Mouse (Mus musculus): ENCODE results near the gene Atxn7l3.

The Atxn7l3 gene

DNA sequence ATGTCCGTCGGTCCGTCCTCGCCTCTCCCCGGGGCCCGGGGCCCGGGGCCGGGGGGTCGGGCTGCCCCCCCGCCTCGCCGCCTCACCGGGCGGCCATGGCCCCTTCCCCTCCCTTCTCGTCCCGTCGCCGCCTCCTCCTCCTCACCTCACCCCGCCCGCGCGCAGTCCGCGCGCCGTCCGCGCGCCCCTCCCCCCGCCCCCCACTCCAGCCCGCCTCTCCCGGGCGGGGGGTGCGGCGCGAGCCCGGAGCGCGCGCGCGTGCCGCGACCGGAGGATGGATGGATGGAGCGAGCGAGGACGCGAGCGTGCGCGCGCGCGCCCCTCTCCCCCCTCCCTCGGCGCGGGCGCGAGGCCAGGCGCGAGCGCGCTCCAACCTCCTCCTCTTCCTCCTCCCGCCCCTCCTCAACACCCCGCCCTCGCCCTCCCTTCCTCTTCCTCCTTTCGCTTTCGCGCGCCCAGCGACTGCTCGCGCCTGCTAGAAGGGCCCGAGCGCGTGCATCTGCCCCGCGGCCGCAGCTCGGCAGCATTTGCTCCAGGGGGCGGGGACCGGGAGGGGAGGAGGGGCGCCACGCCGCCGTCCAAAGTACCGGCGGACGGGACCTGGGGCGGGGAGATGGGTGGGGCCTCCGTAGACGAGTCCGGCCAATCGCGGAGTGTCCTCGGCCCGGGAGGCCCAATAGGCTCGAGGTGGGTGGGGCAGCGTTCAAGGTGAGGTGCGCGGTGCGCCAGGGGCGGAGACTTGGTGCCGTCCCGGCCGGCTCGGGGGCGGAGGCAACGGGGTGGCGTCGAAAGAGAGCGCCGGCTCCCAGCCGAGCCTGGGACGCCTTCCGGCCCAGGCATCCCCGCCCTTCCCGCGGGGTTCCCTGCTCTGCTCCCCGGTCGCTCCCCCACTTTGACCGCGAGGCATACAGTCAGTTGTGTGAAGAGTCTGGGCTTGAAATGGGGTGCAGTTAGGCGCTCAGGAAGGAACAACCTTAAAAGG is at the start of gene Atxn7l3:
Atxn7l3 (minus strand) TSS at position 141 of the 982 bp plus-strand sequence.
- DNase-seq (ENCODE audit: low spot score) = peak; percentile 98

GRCm38 (mm10) chr11:102344458-102344857 is 48.0 kb upstream of the Atxn7l3 start:
- DNase-seq (ENCODE audit: low spot score) = no peak

- DNase-seq (ENCODE audit: low spot score) = no peak
Observed at GRCm38 (mm10) chr11:102342742-102343141, 46.3 kb upstream of the Atxn7l3 start.

GRCm38 (mm10) chr11:102341101-102341500 is 44.7 kb upstream of the Atxn7l3 start:
- no peak for DNase-seq (ENCODE audit: low spot score)

DNA sequence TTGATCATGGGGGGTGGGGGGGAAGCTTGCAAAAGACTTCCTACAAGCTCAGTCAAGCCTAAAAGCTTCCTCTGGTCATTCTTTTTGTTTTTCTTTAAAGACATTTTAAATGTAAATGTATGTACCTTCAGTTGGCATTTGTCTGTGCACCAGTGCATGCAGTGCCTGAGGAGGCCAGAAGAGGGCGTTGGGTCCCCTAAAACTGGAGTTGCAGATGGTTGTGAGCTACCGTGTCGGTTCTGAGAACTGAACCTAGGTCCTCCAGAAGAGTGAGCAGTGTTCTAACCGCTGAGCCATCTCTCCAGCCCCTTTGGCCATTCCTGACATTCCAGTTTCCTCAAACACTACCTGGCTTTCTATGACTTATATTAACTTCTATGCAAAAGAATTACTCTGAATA is 43.2 kb upstream of the Atxn7l3 start:
- DNase-seq (ENCODE audit: low spot score) = no peak

- DNase-seq (ENCODE audit: low spot score) = no peak
Observed at GRCm38 (mm10) chr11:102339195-102339594, 42.8 kb upstream of the Atxn7l3 start.

DNA sequence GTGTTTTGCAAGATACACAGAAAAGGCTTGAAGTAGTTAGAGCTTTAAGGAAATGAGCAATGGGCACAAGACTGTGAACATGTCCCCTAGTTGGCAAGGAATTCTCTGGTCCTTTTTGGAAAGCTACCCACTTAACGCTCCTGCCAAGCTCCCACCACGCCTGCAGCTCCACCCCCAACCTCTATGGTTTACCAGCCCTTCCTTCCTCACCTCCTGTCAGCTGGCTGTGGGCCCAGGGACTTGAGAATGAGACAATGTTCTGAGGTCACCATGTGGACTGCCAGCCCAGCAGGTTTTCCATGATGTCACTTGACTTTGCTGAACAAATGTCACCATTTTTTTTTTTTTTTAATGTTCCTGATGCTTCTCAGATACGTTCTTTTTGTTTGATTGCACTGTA is 42.1 kb upstream of the Atxn7l3 start:
- no peak for DNase-seq (ENCODE audit: low spot score)

GRCm38 (mm10) chr11:102337921-102338320 is 41.5 kb upstream of the Atxn7l3 start:
- no peak for DNase-seq (ENCODE audit: low spot score)

DNA sequence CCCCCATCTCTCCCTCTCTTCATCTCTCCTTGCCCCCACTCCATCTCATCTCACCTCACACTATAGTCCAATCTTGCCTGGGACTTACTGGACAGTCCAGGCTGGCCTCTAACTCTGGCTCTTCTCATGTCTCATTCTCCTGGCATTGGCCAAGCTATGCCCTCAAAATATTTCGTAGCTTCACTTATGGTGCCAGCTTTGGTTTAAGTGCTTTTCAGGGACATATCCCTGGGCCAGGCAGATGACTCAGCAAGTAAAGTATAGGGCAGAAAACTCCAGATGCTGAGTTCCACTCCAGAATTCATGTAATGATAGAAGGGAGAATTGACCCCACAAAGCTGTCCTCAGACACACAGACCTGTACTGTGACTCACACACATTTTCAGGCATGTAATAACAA is 39.8 kb upstream of the Atxn7l3 start:
- no peak for DNase-seq (ENCODE audit: low spot score)

GRCm38 (mm10) chr11:102334973-102335700 is 38.7 kb upstream of the Atxn7l3 start:
- no peak for DNase-seq (ENCODE audit: low spot score)

DNA sequence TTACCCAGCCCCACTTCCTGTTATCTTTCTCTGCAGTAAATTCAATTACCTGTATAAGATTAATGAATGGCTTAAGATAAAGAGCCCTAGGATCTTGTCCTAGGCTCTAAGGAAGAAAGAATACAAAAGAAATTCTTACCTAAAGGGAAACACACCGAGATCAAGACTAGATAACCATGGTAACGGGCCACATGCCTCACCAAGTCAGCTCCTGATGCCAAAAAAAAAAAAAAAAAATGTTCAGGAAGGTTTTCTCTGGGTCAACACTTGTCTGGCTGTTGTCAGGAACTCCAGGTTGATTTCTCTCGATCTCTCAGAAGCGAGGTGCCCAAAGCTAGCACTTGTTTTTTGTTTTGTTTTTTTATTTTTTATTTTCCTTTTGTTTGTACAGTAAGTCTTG is 37.6 kb upstream of the Atxn7l3 start:
- no peak for DNase-seq (ENCODE audit: low spot score)

- DNase-seq (ENCODE audit: low spot score) = no peak
Observed at GRCm38 (mm10) chr11:102333061-102333460, 36.6 kb upstream of the Atxn7l3 start.

DNA sequence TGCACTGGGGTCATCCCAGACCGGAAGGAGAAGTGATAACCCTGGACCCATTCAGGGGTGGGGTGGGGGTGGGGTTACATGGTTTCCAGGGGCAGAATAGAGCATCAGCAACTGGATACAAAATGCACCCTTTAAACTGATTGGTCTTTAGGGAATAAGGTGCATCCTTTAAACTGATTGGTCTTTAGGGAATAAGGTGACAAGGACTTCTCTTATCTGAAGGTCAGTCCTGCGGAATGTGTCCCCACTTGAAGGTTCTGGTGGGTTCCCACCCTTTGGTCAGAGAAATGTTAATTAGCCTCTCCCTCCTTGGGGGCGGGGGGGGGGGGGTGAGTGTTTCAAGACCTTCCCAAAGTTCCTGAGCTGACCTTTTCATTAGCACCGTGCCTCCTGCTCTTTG is 35.4 kb upstream of the Atxn7l3 start:
- no peak for DNase-seq (ENCODE audit: low spot score)

DNA sequence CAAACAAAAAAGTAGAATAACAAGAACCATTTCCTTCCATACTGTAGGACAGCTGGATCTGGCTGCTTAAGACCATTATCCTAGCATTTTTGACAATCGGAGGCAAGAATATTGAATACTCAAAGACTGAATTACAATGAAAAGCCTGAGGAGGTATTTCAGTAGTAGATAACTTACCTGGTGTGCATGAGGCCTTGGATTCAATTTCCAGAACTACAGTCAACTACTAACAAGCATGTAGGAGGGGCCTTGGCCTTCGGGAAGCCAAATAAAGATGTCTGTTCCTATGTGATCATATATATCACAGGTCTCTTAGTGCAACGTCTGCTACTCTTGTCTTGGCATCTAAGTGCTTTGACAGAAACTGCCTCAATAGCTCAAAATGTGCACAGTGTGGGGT is 33.6 kb upstream of the Atxn7l3 start:
- DNase-seq (ENCODE audit: low spot score) = no peak

GRCm38 (mm10) chr11:102329518-102329917 is 33.1 kb upstream of the Atxn7l3 start:
- DNase-seq (ENCODE audit: low spot score) = no peak

GRCm38 (mm10) chr11:102327839-102328238 is 31.4 kb upstream of the Atxn7l3 start:
- no peak for DNase-seq (ENCODE audit: low spot score)

- DNase-seq (ENCODE audit: low spot score) = no peak
Observed at GRCm38 (mm10) chr11:102327250-102327649, 30.8 kb upstream of the Atxn7l3 start.

DNA sequence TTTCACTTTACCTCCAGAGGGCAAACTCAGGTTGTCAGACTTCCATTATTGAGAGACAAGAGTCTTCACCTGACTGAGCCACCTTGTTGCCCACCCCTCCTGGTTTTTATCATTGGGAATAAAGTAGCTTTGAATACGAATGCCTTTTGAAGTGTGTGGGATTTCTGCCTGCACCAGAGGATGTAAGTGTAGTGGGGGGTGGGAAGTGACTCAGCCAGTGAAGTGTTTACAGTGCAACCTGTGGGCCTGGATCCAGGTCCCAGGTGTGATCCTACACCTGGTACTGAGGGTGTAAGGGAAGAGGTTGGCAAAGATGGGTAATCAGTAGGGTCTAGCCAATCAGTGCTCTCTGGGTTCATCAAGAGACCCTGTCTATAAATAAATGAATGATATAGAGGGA is 27.1 kb upstream of the Atxn7l3 start:
- DNase-seq (ENCODE audit: low spot score) = no peak

DNA sequence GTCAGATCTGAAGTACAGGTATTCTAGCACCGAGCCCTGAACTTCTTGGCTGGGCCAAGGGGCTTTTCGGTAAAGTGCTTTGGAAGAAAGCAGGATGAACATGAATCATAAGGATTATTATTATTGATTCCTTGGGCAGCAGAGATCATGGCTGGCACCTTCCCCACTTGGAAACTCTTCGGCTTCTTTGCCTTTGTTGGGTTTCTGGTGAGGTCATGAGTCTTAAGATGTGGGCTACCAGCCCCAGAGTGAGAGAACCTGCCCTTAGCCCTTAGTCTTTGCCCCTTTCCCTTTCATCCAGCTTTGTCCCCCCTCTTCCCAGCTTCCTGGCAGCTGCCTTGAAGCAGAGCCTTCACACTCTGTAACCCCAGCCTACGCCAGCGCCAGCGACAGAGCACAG is 25.5 kb upstream of the Atxn7l3 start:
- DNase-seq (ENCODE audit: low spot score) = no peak

DNA sequence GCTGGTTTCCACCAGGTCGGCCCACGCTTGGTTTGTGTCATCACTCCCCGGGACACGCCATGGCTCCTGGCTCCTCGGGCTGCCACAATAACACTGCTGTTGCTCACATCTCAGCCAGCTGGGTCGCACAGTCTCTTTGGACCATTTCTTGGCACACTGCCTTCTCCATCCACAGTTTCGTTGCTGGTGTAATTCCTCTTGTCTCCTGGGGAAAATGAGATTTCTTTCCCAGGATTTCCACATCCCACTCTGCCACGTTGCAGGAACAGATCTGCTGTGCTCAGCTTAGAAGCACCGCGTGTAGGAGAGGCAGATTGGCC is 24.2 kb upstream of the Atxn7l3 start:
- no peak for DNase-seq (ENCODE audit: low spot score)

GRCm38 (mm10) chr11:102319941-102320685 is 23.7 kb upstream of the Atxn7l3 start:
- DNase-seq (ENCODE audit: low spot score) = peak; percentile 88

DNA sequence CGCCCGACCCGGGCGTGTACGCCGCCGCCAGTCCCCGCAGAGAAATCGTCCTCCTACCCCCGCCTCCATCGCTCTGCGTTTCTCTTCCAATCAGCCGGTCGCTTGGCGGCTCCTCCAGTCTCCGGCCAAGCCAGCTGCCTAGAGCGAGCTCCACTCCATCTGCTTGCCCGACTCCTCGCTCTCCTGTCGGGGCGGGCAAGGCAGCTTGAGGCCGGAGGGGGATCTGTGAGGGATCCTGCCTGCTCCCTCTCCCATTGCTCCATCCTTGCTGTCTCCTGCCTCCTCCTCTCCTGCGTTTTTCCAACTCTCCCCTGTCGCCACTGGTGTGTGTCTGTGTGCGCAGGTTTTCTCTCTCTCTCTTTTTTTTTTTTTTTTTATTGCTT is 23.0 kb upstream of the Atxn7l3 start, which contains the start of gene Ubtf:
Ubtf (minus strand) TSS at position 333 of the 383 bp plus-strand sequence.
- peak; percentile 77 for DNase-seq (ENCODE audit: low spot score)

Data from c-Kit-positive CD71-positive TER-119-positive erythroid progenitor cells, embryonic 14.5 days (primary cell).